Mouse (Mus musculus) hindbrain, embryonic 16.5 days (tissue): ENCODE measurements around the gene Ppp1r15a. TPM values are rescaled to one million over a fixed set of nuclear protein-coding genes. Genes with fewer than 3 reads are reported as not detected.

ENCODE experiments used
- ATAC-seq: fragments of 200-750 bp; cut with Nextera tagmentation; 2 replicates; pipeline ENCODE4 v1.8.0; 2017; ENCODE audit warnings: moderate TSS enrichment, moderate library complexity
- H3K27ac ChIP-seq: fragments of 300-500 bp; sonication (generic); 2 replicates; pipeline ENCODE4 v1.5.1; 2014; ENCODE audit warnings: low read depth, mild to moderate bottlenecking, control low read depth, low read length, moderate library complexity
- H3K27me3 ChIP-seq: fragments of 300-500 bp; sonication (generic); replicated peaks from 2 replicates; pipeline ENCODE4 v1.6.1; 2014; ENCODE audit warnings: low read length; ENCODE audit not compliant: control insufficient read depth, insufficient read depth
- H3K36me3 ChIP-seq: fragments of 300-500 bp; sonication (generic); 2 replicates; pipeline ENCODE4 v1.6.1; 2014; ENCODE audit warnings: mild to moderate bottlenecking, low read length, moderate library complexity, mixed read lengths; ENCODE audit not compliant: control insufficient read depth, insufficient read depth
- H3K4me1 ChIP-seq: fragments of 300-500 bp; sonication (generic); 2 replicates; pipeline ENCODE4 v1.6.1; 2014; ENCODE audit warnings: low read depth, low read length; ENCODE audit not compliant: control insufficient read depth, insufficient read depth
- H3K4me2 ChIP-seq: fragments of 300-500 bp; sonication (generic); 2 replicates; pipeline ENCODE4 v1.6.1; 2014; ENCODE audit warnings: mild to moderate bottlenecking, low read length, control low read depth, moderate library complexity
- H3K4me3 ChIP-seq: fragments of 300-500 bp; sonication (generic); 2 replicates; pipeline ENCODE4 v1.5.1; 2014; ENCODE audit warnings: mild to moderate bottlenecking, low read length, control low read depth, moderate library complexity
- H3K9ac ChIP-seq: fragments of 300-500 bp; sonication (generic); 2 replicates; pipeline ENCODE4 v1.6.1; 2014; ENCODE audit warnings: low read depth, mild to moderate bottlenecking, control low read depth, low read length, moderate library complexity
- H3K9me3 ChIP-seq: fragments of 300-500 bp; sonication (generic); 2 replicates; pipeline ENCODE4 v1.6.1; 2014; ENCODE audit warnings: mild to moderate bottlenecking, low read length, moderate library complexity; ENCODE audit not compliant: control insufficient read depth
- WGBS: fragments of 180-500 bp; shearing (Covaris S2); extraction: QIAGEN DNeasy Blood & Tissue Kit; methylation state at CpG from one replicate; pipeline ENCODE4 v1.1.7; 2014; 5-methylcytosine and 5-hydroxymethylcytosine counted together
- polyA plus RNA-seq: library from polyadenylated mRNA; unstranded; fragments of >200 nt; fragmentation: Nextera tagmentation; extraction: Ambion mirVana; gene quantifications from 2 replicates; pipeline ENCODE4 v1.2.1, GENCODE M21; 2015

The Ppp1r15a gene
- polyA plus RNA-seq, 1 experiment from 2014 or later: 18.2 TPM

GRCm38 (mm10) chr7:45515436-45515835 lies 10.6 kb downstream of the Ppp1r15a start:
- H3K36me3 ChIP-seq: no peaks in the 10 kb centered on the region
- H3K27me3 ChIP-seq: no peaks in the 10 kb centered on the region
- ATAC-seq: no peak
- H3K9ac ChIP-seq: no peak overlapping the region
- H3K27ac ChIP-seq: no peak overlapping the region
- H3K4me2 ChIP-seq: no peak overlapping the region
- H3K4me1 ChIP-seq: no peaks in the 10 kb centered on the region
- WGBS: 23% methylated on average over 16 of the region's 16 CpGs
- H3K9me3 ChIP-seq: no peaks in the 10 kb centered on the region
- H3K4me3 ChIP-seq: no peak overlapping the region

- peaks cover 3% of the 10 kb centered on the region for H3K4me1 ChIP-seq
- H3K36me3 ChIP-seq: no peaks in the 10 kb centered on the region
- ATAC-seq: no peak
- no peak overlapping the region for H3K4me3 ChIP-seq
- no peak overlapping the region for H3K4me2 ChIP-seq
- H3K27me3 ChIP-seq: no peaks in the 10 kb centered on the region
- H3K27ac ChIP-seq: no peak overlapping the region
- H3K9me3 ChIP-seq: no peaks in the 10 kb centered on the region
- H3K9ac ChIP-seq: no peak overlapping the region
- WGBS: 86% methylated on average over 7 of the region's 7 CpGs
Observed at GRCm38 (mm10) chr7:45514411-45514810, 11.7 kb downstream of the Ppp1r15a start.

DNA sequence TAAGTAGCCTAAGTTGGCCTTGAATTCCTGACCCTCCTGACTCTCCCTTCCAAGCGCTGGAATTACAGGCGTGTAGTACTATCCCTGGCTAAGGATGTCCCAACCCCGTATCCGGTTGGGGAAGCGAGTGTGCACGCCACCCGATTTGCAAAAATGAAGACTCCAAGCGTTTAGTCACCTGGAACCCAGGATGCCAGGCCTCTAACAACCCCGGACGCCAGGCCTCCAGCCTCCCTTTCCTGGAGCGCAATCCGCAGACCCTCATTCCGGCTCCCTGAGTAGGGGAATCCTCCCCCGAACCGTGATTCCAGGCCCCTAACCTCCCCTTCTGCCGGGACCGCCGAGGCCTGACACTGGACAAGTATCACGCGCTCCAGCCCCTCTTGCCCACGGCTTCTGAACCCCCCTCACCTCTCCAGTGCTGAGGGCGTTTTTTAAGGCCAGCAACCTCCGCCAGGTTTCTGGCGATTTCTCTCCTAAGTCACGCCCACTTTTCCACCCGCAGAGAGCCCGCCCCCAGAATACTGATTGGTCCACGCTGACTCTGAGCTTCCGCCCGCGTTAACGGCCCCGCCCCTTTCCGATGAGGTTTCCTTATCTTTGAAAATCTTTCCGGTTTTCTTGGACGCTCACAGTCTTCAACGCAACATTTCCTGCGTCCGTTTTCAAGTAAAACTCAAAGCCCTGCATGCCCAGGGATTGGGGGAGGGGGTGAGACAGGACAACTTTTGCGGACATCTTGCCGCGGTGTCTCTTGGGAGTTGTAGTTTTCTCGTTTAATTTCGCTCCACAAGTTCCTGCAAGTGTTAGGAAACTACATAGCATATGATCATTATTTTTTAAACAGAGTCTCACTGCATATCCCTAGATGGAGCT lies 15.9 kb downstream of the Ppp1r15a start, which contains the start of gene Nucb1:
Nucb1 (minus strand) TSS at position 495 of the 876 bp plus-strand sequence.
- peak within 1 kb of the TSS; percentile 87 for H3K9ac ChIP-seq
- WGBS: under 1% methylated on average over 44 of the region's 44 CpGs
- peak within 1 kb of the TSS; percentile 89 for H3K27ac ChIP-seq
- H3K9me3 ChIP-seq: no peaks in the 10 kb centered on the region
- H3K4me1 ChIP-seq: peaks cover 15% of the 10 kb centered on the region
- H3K4me3 ChIP-seq: peak within 1 kb of the TSS; percentile 84
- H3K36me3 ChIP-seq: peaks cover 4% of the 10 kb centered on the region; the same call in 1 of the 2 replicates
- H3K27me3 ChIP-seq: no peaks in the 10 kb centered on the region
- H3K4me2 ChIP-seq: peak within 1 kb of the TSS; percentile 96
- ATAC-seq: peak; percentile 93

DNA sequence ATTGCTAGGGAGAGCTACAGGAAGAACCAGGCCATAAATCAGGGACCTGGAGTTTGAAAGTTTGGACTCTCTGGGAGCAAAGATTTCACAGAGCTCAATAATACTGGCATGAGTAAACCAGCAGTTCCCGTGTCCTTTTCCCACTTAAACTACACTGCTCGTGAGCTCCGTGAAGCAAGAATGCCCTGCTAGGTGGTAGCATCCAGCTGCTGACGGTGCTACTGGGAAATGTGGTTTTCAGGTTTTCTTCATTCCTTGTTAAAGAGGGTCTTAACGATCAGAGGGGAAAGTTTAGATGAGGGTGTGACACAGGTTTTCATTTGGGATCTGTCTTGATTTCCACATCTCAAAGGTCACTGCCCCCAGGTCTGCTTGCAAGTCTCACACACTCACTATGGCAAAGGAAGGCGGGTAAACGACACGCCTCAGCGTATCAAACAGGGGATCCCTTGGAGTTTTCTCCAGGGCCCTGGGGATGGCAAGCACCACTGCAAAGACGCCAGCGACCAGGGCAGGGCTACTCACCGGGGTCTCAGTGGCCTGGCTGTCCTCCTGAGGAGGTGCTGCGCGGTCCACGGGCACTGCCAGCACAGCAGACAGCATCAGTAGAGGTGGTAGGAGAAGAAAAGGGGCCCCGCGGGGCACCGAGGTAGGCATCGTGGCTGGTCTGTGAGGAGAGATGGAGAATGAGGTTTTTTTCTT lies 16.7 kb downstream of the Ppp1r15a start:
- WGBS: 37% methylated on average over 19 of the region's 19 CpGs
- H3K4me1 ChIP-seq: peaks cover 15% of the 10 kb centered on the region
- H3K27ac ChIP-seq: peak overlapping the region; percentile 89
- H3K4me3 ChIP-seq: peak overlapping the region; percentile 84
- peak overlapping the region; percentile 96 for H3K4me2 ChIP-seq
- no peaks in the 10 kb centered on the region for H3K9me3 ChIP-seq
- ATAC-seq: peak; percentile 20
- H3K27me3 ChIP-seq: no peaks in the 10 kb centered on the region
- peaks cover 4% of the 10 kb centered on the region; the same call in 1 of the 2 replicates for H3K36me3 ChIP-seq
- H3K9ac ChIP-seq: peak overlapping the region; percentile 87

GRCm38 (mm10) chr7:45508561-45508960 lies 17.5 kb downstream of the Ppp1r15a start:
- Histone ChIP-seq H3K4me3 (no peak overlapping the region), H3K36me3 (peaks cover 4% of the 10 kb centered on the region; the same call in 1 of the 2 replicates), H3K4me2 (peak overlapping the region; percentile 96), H3K27ac (no peak overlapping the region), H3K27me3 (no peaks in the 10 kb centered on the region), H3K4me1 (peaks cover 15% of the 10 kb centered on the region), H3K9me3 (no peaks in the 10 kb centered on the region), H3K9ac (peak overlapping the region; percentile 41; the same call in 1 of the 2 replicates)
- WGBS: 78% methylated on average over 6 of the region's 6 CpGs
- no peak for ATAC-seq

DNA sequence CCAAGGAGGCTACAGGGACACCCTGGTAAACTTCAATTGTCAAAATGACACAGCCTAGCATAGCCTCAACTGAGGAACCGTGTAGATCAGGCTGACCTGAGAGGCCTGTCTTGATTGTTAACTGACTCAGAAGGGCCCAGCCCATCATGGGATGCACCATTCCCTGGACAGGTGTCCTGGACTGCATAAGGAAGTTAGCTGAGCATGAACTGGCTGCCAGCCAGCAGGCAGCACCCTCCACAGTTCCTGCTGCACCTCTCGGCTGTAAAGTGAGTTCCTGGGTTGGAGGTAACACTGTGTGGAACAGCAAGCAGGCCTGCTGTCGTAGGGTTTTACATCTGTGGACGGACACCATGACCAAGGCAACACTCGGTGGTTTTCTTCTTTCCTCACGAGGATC lies 18.5 kb downstream of the Ppp1r15a start:
- no peak overlapping the region for H3K27ac ChIP-seq
- WGBS: 93% methylated on average over 6 of the region's 6 CpGs
- H3K9ac ChIP-seq: no peak overlapping the region
- no peak overlapping the region for H3K4me3 ChIP-seq
- ATAC-seq: no peak
- peaks cover 4% of the 10 kb centered on the region; the same call in 1 of the 2 replicates for H3K36me3 ChIP-seq
- no peaks in the 10 kb centered on the region for H3K27me3 ChIP-seq
- H3K4me2 ChIP-seq: no peak overlapping the region
- no peaks in the 10 kb centered on the region for H3K9me3 ChIP-seq
- peaks cover 15% of the 10 kb centered on the region for H3K4me1 ChIP-seq

GRCm38 (mm10) chr7:45498427-45498826 lies 27.6 kb downstream of the Ppp1r15a start:
- H3K4me1 ChIP-seq: no peaks in the 10 kb centered on the region
- no peak overlapping the region for H3K27ac ChIP-seq
- no peak overlapping the region for H3K4me3 ChIP-seq
- no peaks in the 10 kb centered on the region for H3K9me3 ChIP-seq
- H3K9ac ChIP-seq: no peak overlapping the region
- no peak overlapping the region for H3K4me2 ChIP-seq
- 94% methylated on average over 6 of the region's 6 CpGs for WGBS
- ATAC-seq: no peak
- H3K27me3 ChIP-seq: no peaks in the 10 kb centered on the region
- peaks cover 31% of the 10 kb centered on the region for H3K36me3 ChIP-seq

DNA sequence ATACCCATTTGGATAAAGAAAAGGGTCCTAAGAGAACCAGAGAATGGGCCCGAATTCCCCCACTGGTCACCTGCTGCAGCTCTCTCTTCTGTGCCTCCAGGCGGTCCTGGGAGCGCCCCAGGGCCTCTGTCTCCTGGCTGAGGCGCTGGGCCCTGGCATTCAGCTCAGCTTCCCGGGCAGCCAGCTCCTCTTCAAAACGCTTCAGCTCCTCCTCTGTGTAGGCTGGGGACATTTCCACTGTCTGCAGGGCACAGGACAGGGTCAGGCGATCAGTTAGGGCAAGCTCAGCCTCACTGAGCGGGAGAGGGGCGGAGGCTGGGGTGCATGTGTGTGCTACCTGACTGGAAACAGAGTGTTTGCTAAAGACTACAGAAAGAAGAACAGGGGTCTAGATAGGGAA lies 31.5 kb downstream of the Ppp1r15a start:
- 86% methylated on average over 9 of the region's 9 CpGs for WGBS
- no peak for ATAC-seq
- no peaks in the 10 kb centered on the region for H3K27me3 ChIP-seq
- H3K4me3 ChIP-seq: no peak overlapping the region
- peaks cover 29% of the 10 kb centered on the region for H3K36me3 ChIP-seq
- no peaks in the 10 kb centered on the region for H3K9me3 ChIP-seq
- H3K27ac ChIP-seq: no peak overlapping the region
- peaks cover 2% of the 10 kb centered on the region for H3K4me1 ChIP-seq
- H3K4me2 ChIP-seq: no peak overlapping the region
- H3K9ac ChIP-seq: no peak overlapping the region

GRCm38 (mm10) chr7:45492951-45493350 lies 33.1 kb downstream of the Ppp1r15a start:
- Histone ChIP-seq H3K27me3 (no peaks in the 10 kb centered on the region), H3K9me3 (no peaks in the 10 kb centered on the region), H3K4me2 (no peak overlapping the region), H3K4me3 (no peak overlapping the region), H3K27ac (no peak overlapping the region), H3K4me1 (peaks cover 8% of the 10 kb centered on the region), H3K36me3 (peaks cover 21% of the 10 kb centered on the region), H3K9ac (no peak overlapping the region)
- 93% methylated on average over 5 of the region's 5 CpGs for WGBS
- no peak for ATAC-seq
